Mouse (Mus musculus): Measurements from ENCODE around the gene Ets1. TPM values are rescaled to one million over a fixed set of nuclear protein-coding genes. Genes with fewer than 3 reads are reported as not detected.

Gene Ets1
- polyA plus RNA-seq, 1 experiment from 2014 or later = 38.3 TPM

Other genes starting within 250 kb of the Ets1 start
- 17.1 and 18.7 TPM in 2 replicates for gene Fli1, start 93.4 kb upstream of the Ets1 start, polyA plus RNA-seq (2014; fragmentation: Nextera tagmentation; extraction: Ambion mirVana)

All from heart, embryonic 11.5 days (tissue).